Mouse (Mus musculus) neural tube, embryonic 12.5 days (tissue): Measurements from ENCODE around the gene Gpr19. TPM values are rescaled to one million over a fixed set of nuclear protein-coding genes. Genes with fewer than 3 reads are reported as not detected.

ENCODE experiments used
- ATAC-seq: fragments of 200-750 bp; cut with Nextera tagmentation; 2 replicates; pipeline ENCODE4 v1.8.0; 2017; ENCODE audit warnings: low read depth, mild to moderate bottlenecking, moderate TSS enrichment, moderate library complexity; ENCODE audit not compliant: low FRiP score
- H3K27ac ChIP-seq: fragments of 300-500 bp; sonication (generic); 2 replicates; pipeline ENCODE4 v1.5.1; 2016
- H3K27me3 ChIP-seq: fragments of 300-500 bp; sonication (generic); replicated peaks from 2 replicates; pipeline ENCODE4 v1.6.1; 2016; ENCODE audit warnings: mild to moderate bottlenecking
- H3K36me3 ChIP-seq: fragments of 300-500 bp; sonication (generic); 2 replicates; pipeline ENCODE4 v1.6.1; 2016; ENCODE audit warnings: mild to moderate bottlenecking
- H3K4me1 ChIP-seq: fragments of 300-500 bp; sonication (generic); 2 replicates; pipeline ENCODE4 v1.6.1; 2016
- H3K4me2 ChIP-seq: fragments of 300-500 bp; sonication (generic); replicated peaks from 2 replicates; pipeline ENCODE4 v1.6.1; 2016; ENCODE audit warnings: mild to moderate bottlenecking
- H3K4me3 ChIP-seq: fragments of 300-500 bp; sonication (generic); 2 replicates; pipeline ENCODE4 v1.5.1; 2016
- H3K9ac ChIP-seq: fragments of 300-500 bp; sonication (generic); 2 replicates; pipeline ENCODE4 v1.6.1; 2016; ENCODE audit warnings: mild to moderate bottlenecking
- H3K9me3 ChIP-seq: fragments of 300-500 bp; sonication (generic); 2 replicates; pipeline ENCODE4 v1.6.1; 2016; ENCODE audit warnings: mild to moderate bottlenecking
- WGBS: fragments of 180-500 bp; shearing (Covaris S2); methylation state at CpG from one replicate; pipeline ENCODE4 v1.1.7; 2016; 5-methylcytosine and 5-hydroxymethylcytosine counted together
- polyA plus RNA-seq: library from polyadenylated mRNA; unstranded; fragments of >200 nt; fragmentation: Nextera tagmentation; extraction: Ambion mirVana; gene quantifications from 2 replicates; pipeline ENCODE4 v1.2.1, GENCODE M21; 2016

The Gpr19 gene
- polyA plus RNA-seq, 1 experiment from 2014 or later: 35.7 TPM

DNA sequence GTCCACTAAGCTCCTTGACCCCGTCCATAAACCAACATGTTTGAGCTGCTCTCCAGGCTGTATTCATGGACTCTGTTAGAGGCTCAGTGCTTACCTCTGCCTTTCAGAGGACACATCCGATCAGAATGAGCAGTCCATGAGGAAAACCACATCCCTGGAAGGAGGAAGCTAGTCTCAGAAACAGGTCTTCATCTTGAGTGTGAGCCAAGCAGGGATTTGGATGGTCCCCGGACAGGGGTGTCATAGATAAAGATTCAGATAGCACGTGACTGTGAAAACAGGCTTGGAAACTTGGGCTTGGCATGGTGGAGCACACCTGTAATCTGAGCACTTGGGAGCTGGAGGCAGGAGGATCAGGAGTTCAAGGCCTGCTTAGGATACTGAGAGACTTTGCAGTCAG lies 31.5 kb upstream of the Gpr19 start:
- WGBS: 55% methylated on average over 4 of the region's 4 CpGs
- Histone ChIP-seq H3K36me3 (no peaks in the 10 kb centered on the region), H3K27ac (no peak overlapping the region), H3K4me3 (peak overlapping the region; percentile 29), H3K4me2 (peak overlapping the region; percentile 92), H3K27me3 (no peaks in the 10 kb centered on the region), H3K9me3 (no peaks in the 10 kb centered on the region), H3K4me1 (peaks cover 24% of the 10 kb centered on the region), H3K9ac (peak overlapping the region; percentile 31; the same call in 1 of the 2 replicates)
- ATAC-seq: no peak

DNA sequence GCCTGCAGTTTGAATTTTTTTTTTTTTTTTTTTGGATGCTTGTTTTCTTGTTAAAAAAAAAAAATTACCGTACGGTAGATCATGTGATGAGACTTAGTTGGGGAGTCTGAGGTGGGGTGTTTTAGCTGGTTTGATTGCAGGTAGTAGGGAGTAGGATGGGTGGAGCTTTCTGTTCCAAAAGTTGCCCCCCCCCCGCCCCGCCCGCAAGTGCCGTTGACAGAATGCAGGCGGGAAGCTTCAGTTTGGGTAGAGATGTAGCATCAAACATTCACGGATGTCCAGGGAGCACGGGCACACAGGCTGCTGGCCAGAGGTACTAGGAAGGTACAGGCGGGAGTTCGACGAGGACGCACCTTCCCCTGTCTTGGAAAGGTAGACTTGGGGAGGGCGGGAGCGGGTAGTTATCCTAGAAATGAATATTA lies 30.5 kb upstream of the Gpr19 start:
- Histone ChIP-seq H3K36me3 (no peaks in the 10 kb centered on the region), H3K27ac (no peak overlapping the region), H3K4me1 (peaks cover 25% of the 10 kb centered on the region), H3K4me3 (peak overlapping the region; percentile 60), H3K9me3 (no peaks in the 10 kb centered on the region), H3K4me2 (peak overlapping the region; percentile 92), H3K27me3 (no peaks in the 10 kb centered on the region), H3K9ac (peak overlapping the region; percentile 81)
- 0% methylated on average over 15 of the region's 15 CpGs for WGBS
- peak; percentile 19 for ATAC-seq

DNA sequence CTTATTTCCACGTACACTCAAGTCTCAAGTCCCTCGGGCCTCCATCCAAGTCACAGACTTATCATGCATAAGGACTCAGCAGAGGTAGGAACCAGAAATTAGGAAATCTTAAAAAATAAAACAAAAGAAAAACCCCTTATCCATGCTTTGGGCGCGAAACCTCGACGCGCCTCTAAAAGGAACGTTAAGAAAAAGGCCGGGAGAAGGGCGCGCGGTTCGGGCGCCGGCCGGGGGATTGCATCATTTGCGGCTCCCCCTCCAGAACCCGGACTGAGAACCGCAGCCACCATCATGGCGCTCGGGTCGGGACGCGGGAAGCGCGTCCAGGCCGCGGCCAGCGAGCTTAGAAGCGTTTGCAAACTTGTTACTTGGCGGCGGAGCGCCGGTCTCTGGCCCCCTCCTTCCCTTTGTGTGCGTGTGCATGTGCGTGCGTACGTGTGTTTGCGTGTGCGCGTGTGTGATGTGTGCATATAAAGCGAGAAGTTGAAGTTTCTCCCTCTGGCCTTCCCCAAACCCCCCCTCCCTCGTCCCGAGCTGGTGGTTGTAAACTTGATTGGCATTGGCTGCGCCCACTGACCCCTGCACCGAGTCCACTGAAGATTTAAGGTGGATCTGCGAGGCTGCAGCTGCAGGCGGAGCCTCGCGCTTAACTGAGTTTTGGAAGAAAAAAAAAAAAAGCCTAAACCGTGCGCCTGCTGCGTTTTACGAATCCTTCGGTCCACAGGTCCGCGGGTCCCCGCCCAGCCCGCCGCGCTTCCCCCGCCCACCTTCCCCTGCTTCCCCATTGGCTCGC lies 29.9 kb upstream of the Gpr19 start:
- under 1% methylated on average over 63 of the region's 63 CpGs for whole genome bisulfite sequencing
- Histone ChIP-seq H3K36me3 (no peaks in the 10 kb centered on the region), H3K4me1 (peaks cover 31% of the 10 kb centered on the region), H3K27me3 (no peaks in the 10 kb centered on the region), H3K4me2 (peak overlapping the region; percentile 92), H3K27ac (peak overlapping the region; percentile 91), H3K9ac (peak overlapping the region; percentile 81), H3K9me3 (no peaks in the 10 kb centered on the region), H3K4me3 (peak overlapping the region; percentile 60)
- ATAC-seq: peak; percentile 83

DNA sequence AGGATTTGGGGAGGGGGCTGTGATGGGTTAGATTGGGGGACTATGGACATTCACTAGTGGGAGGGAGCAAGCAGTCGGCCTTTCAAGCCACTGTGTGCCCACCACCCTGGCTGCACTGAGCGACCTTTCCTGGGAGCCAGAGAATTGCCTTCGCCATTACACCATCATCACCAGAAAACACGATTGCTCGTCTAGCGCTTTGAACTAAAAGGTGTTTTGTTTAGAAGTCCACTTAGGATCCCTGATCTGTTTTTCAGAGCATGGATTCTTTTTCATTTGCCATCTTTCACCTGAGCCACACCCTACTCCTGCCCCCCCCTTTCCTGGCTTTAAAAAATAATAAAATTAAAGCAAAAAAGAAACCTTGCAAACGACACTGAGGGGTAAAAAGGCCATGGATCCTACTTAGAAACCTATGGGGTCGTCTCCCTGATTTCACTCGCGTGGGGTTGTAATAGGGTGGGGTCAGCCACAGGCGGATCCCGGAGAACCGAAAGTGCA lies 29.3 kb upstream of the Gpr19 start:
- ATAC-seq: peak; percentile 23; the same call in 1 of the 2 replicates
- peak overlapping the region; percentile 91 for H3K27ac ChIP-seq
- peak overlapping the region; percentile 81 for H3K9ac ChIP-seq
- 2% methylated on average over 13 of the region's 13 CpGs for WGBS
- peaks cover 34% of the 10 kb centered on the region for H3K4me1 ChIP-seq
- H3K9me3 ChIP-seq: no peaks in the 10 kb centered on the region
- H3K27me3 ChIP-seq: no peaks in the 10 kb centered on the region
- H3K36me3 ChIP-seq: no peaks in the 10 kb centered on the region
- H3K4me2 ChIP-seq: peak overlapping the region; percentile 92
- H3K4me3 ChIP-seq: peak overlapping the region; percentile 60

DNA sequence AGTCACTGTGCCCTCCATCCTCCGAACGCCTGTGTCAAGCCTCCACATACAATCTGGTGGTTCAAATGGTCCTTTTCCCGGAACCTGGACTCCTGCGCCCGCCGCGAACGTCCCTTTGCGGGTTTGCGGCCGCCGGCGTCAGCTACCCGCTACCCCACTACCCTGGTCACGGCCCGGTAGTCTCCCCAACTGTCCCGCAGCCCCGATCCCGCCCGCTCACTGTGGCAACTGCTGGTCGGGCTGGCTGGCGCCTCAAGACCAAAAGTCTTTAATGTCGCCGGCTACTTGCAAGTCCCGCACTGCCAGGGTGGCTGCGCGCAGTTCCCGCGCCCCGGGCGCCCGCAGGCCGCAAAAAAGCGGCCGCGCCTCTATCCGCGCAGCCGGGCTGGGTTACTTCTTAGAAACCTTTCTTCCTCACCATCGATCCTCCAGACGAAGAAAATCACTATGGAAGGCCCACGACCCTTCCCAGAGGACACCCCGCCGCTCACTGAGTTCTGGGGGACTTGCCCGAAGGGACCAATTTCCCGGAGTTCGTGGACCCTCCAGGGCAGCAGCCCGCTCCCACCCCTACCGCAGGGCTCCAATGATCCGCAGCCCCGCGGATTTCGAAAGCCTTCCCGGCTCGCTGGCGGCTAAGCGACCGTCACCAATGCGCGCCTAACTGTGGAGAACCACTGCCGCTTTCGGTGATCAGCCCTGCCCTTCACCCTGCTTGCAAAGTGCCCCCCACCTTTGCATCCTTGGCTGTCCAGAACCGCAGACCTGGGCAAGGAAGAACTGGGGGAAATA lies 28.6 kb upstream of the Gpr19 start:
- Histone ChIP-seq H3K36me3 (no peaks in the 10 kb centered on the region), H3K4me3 (peak overlapping the region; percentile 60), H3K9ac (peak overlapping the region; percentile 81), H3K27ac (peak overlapping the region; percentile 91), H3K4me1 (peaks cover 41% of the 10 kb centered on the region), H3K27me3 (no peaks in the 10 kb centered on the region), H3K9me3 (no peaks in the 10 kb centered on the region), H3K4me2 (peak overlapping the region; percentile 92)
- WGBS: under 1% methylated on average over 63 of the region's 63 CpGs
- ATAC-seq: peak; percentile 47

DNA sequence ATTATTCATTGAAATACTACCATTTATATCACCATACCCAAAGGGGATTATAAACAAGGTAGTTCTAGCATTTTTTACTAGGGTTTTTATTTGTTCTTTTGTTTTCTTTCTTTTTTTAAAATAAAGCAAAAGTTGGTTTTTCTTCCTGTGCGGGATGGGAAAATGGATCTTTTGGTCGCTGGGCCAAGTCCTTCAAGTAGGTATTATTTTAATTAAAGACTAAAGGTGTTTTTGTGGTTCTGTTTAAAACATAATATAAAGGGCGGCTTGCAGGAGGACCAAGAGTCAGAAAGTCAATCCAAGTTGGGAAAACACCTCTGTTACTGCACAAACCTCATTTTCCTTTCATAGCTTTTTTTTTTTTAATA lies 27.9 kb upstream of the Gpr19 start:
- H3K36me3 ChIP-seq: no peaks in the 10 kb centered on the region
- no peak overlapping the region; the same call in 1 of the 2 replicates for H3K27ac ChIP-seq
- peak overlapping the region; percentile 81; the same call in 1 of the 2 replicates for H3K9ac ChIP-seq
- H3K9me3 ChIP-seq: no peaks in the 10 kb centered on the region
- no peak for ATAC-seq
- peak overlapping the region; percentile 60 for H3K4me3 ChIP-seq
- no peaks in the 10 kb centered on the region for H3K27me3 ChIP-seq
- peak overlapping the region; percentile 92 for H3K4me2 ChIP-seq
- H3K4me1 ChIP-seq: peaks cover 46% of the 10 kb centered on the region
- WGBS: 19% methylated on average over 3 of the region's 3 CpGs

DNA sequence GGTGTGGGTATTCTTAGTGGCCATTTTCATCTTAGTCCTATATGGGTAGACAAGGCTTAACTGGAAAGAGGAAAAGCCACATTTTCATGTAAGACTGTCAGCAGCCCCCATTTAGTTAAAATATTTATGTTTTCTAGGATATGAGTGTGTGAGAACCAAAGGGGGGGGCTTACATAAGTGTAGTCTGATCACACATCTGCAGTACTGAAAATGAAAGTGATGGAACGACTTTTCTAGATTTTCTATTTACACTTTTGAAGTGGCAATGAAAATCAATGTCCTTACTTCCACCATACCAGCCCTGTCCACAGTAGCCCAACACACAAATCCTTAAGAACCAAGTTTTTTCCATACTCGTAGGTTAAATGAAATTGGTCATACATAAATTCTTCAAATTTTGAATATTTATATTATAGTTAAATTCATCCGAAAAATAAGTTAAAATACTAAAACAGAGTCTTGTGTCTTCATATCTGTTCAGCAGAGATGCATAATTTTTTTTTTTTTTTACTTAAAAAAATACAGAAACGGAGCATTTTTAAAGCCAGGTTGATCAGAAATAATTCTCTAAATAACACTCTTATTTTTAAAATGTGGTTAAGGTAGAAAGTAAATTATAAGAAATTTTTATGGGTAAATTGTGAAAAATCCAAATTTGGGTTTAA lies 27.4 kb upstream of the Gpr19 start:
- no peaks in the 10 kb centered on the region for H3K9me3 ChIP-seq
- WGBS: 61% methylated on average over 4 of the region's 4 CpGs
- H3K27ac ChIP-seq: no peak overlapping the region
- no peaks in the 10 kb centered on the region for H3K27me3 ChIP-seq
- no peaks in the 10 kb centered on the region for H3K36me3 ChIP-seq
- no peak overlapping the region for H3K4me3 ChIP-seq
- peak overlapping the region; percentile 34 for H3K4me2 ChIP-seq
- H3K9ac ChIP-seq: no peak overlapping the region
- ATAC-seq: no peak
- H3K4me1 ChIP-seq: peaks cover 44% of the 10 kb centered on the region

DNA sequence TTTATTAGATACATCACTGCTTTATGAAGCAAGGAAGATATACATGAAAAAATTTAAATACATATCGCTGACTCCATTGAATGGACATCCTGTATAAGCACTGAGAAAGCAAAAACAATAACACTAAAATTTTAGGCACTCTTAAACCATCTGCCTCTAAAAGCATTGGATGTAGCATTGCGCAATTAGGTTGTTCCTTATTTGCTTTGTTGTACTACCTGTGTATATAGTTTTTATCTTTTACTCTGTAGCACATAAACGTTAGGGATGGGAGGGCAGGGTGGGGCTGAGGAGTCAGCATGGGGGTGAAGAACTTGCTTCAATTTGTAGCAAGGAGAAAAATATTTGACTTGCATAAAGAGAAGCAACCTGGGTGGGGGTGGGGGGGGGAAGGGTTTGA lies 25.9 kb upstream of the Gpr19 start:
- no peak for ATAC-seq
- WGBS: 77% methylated on average over 3 of the region's 3 CpGs
- H3K27ac ChIP-seq: no peak overlapping the region
- H3K4me2 ChIP-seq: peak overlapping the region; percentile 45; the same call in 1 of the 2 replicates
- H3K27me3 ChIP-seq: no peaks in the 10 kb centered on the region
- H3K4me1 ChIP-seq: peaks cover 41% of the 10 kb centered on the region
- H3K36me3 ChIP-seq: no peaks in the 10 kb centered on the region
- H3K9me3 ChIP-seq: no peaks in the 10 kb centered on the region
- no peak overlapping the region for H3K9ac ChIP-seq
- no peak overlapping the region for H3K4me3 ChIP-seq

DNA sequence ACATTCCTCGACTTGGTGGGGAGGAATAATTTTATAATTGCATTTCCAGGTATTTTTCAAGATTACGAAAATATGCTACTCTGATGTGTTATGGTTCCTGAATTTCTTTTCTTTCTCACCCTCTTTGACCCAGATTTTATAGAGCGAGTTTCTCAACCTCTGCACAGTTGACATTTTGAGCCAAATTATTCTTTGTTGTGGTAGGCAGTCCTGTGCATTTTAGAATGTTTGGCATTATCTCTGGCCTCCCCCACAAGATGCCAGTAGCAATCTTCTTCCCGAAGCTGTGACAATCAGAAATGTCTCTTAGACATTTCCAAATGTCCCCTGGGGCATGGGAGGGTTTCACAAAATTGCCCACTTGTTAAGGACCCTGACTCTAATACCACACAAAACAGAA lies 25.3 kb upstream of the Gpr19 start:
- peaks cover 43% of the 10 kb centered on the region for H3K4me1 ChIP-seq

DNA sequence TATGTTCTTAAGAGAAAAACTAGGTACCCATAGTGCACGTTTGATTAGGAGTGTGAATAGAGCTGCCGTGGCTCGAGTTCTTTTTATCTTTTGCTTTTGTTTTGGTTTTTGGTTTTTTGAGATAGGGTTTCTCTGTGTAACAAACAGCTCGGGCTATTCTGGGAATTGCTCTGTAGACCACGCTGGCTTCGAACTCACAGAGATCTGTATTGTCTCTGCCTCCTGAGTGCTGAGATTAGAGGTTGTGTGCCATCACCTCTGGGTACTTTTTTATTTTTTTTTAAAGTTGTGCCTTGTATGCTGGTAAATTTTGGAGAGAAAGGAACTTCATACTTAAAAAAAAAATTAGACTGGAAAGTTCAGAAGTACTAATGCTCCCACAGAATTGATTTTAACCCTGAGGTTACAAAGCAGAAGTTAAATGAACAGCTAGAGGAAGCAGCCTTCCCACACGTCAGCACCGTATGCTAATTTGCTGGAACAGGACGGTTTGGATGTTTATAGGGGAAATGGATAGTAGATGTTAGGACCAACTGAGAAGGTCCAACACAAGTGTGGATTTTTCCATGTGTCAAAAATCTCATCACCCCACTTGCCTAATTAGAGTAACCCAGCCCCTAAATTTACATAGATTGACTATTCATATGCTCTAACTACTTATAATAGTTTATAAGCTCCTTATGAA lies 24.3 kb upstream of the Gpr19 start:
- H3K27ac ChIP-seq: no peak overlapping the region
- peak overlapping the region; percentile 87 for H3K9ac ChIP-seq
- no peaks in the 10 kb centered on the region for H3K36me3 ChIP-seq
- peak overlapping the region; percentile 93 for H3K4me2 ChIP-seq
- ATAC-seq: no peak
- H3K4me3 ChIP-seq: peak overlapping the region; percentile 90
- no peaks in the 10 kb centered on the region for H3K27me3 ChIP-seq
- WGBS: 52% methylated on average over 9 of the region's 9 CpGs
- H3K9me3 ChIP-seq: no peaks in the 10 kb centered on the region
- peaks cover 43% of the 10 kb centered on the region for H3K4me1 ChIP-seq

More for the DNA sequence above, 25.3 kb upstream of the Gpr19 start:
- Histone ChIP-seq H3K27me3 (no peaks in the 10 kb centered on the region), H3K9ac (no peak overlapping the region), H3K36me3 (no peaks in the 10 kb centered on the region), H3K9me3 (no peaks in the 10 kb centered on the region), H3K27ac (no peak overlapping the region), H3K4me2 (peak overlapping the region; percentile 45), H3K4me3 (no peak overlapping the region)
- WGBS: 72% methylated on average over 4 of the region's 4 CpGs
- no peak for ATAC-seq

DNA sequence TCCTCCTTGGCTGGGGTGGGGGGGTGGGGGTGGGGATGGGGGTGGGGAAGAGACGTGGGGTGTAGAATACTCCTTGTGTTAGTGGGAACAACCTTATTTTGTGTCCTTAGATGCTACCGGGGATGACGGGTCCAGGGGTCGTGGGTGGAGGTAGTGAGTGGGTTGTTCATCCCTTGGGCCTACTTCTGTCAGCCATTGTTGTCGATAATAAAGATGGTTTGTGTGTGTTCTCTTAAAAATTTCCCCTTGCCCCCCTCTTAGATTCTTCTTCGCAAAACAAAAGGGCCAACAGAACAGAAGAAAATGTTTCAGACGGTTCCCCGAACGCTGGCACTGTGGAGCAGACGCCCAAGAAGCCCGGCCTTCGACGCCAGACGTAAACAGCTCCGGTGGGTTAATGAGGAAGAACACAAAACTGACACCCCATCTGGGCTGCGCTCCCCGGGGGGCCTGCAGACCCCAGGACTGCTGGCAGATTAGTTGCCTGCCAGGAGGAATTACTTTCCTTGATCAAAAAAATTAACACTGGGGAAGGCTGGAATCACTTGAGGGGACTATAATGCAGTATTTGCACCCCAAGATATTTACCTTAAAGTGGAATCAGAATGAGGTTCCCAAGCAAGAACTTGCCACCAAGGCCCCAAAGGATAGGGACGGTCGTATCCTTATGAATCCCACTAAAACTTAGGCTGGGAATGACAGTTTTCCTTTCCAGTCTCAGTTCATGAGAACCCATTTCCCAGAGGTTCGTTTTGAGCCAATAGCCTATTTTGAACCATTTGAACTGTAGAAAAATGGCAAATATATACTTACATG lies 23.5 kb upstream of the Gpr19 start:
- peak overlapping the region; percentile 93 for H3K4me2 ChIP-seq
- WGBS: 7% methylated on average over 20 of the region's 20 CpGs
- no peak overlapping the region for H3K27ac ChIP-seq
- no peaks in the 10 kb centered on the region for H3K36me3 ChIP-seq
- peak overlapping the region; percentile 87 for H3K9ac ChIP-seq
- peaks cover 42% of the 10 kb centered on the region for H3K4me1 ChIP-seq
- H3K27me3 ChIP-seq: no peaks in the 10 kb centered on the region
- H3K4me3 ChIP-seq: peak overlapping the region; percentile 90
- ATAC-seq: no peak
- H3K9me3 ChIP-seq: no peaks in the 10 kb centered on the region
